Mouse (Mus musculus) heart, embryonic 10.5 days (tissue): ENCODE data around the gene Lin28b. TPM values are rescaled to one million over a fixed set of nuclear protein-coding genes. Genes with fewer than 3 reads are reported as not detected.

Experiments
- DNase-seq: peaks from one replicate; pipeline ENCODE4 v3.0.0-alpha.2; 2017; ENCODE audit warnings: low spot score
- H3K27ac ChIP-seq: fragments of 300-500 bp; sonication (generic); 2 replicates; pipeline ENCODE4 v1.5.1; 2016; ENCODE audit warnings: mild to moderate bottlenecking
- H3K27me3 ChIP-seq: fragments of 300-500 bp; sonication (generic); 2 replicates; pipeline ENCODE4 v1.6.1; 2016; ENCODE audit warnings: mild to moderate bottlenecking; ENCODE audit not compliant: poor library complexity, insufficient read depth, severe bottlenecking
- H3K36me3 ChIP-seq: fragments of 300-500 bp; sonication (generic); 2 replicates; pipeline ENCODE4 v1.6.1; 2016; ENCODE audit warnings: mild to moderate bottlenecking, moderate library complexity
- H3K4me1 ChIP-seq: fragments of 300-500 bp; sonication (generic); 2 replicates; pipeline ENCODE4 v1.6.1; 2016; ENCODE audit warnings: mild to moderate bottlenecking
- H3K4me3 ChIP-seq: fragments of 300-500 bp; sonication (generic); 2 replicates; pipeline ENCODE4 v1.5.1; 2016; ENCODE audit warnings: mild to moderate bottlenecking, moderate library complexity
- H3K9me3 ChIP-seq: fragments of 300-500 bp; sonication (generic); 2 replicates; pipeline ENCODE4 v1.6.1; 2016; ENCODE audit warnings: mild to moderate bottlenecking, moderate library complexity
- WGBS: fragments of 180-500 bp; shearing (Covaris S2); methylation state at CpG from one replicate; pipeline ENCODE4 v1.1.7; 2016; 5-methylcytosine and 5-hydroxymethylcytosine counted together
- polyA plus RNA-seq: library from polyadenylated mRNA; unstranded; fragments of >200 nt; fragmentation: Nextera tagmentation; extraction: Ambion mirVana; gene quantifications from 2 replicates; pipeline ENCODE4 v1.2.1, GENCODE M21; 2016

The Lin28b gene
- polyA plus RNA-seq: 13.2 and 17.6 TPM in 2 replicates

DNA sequence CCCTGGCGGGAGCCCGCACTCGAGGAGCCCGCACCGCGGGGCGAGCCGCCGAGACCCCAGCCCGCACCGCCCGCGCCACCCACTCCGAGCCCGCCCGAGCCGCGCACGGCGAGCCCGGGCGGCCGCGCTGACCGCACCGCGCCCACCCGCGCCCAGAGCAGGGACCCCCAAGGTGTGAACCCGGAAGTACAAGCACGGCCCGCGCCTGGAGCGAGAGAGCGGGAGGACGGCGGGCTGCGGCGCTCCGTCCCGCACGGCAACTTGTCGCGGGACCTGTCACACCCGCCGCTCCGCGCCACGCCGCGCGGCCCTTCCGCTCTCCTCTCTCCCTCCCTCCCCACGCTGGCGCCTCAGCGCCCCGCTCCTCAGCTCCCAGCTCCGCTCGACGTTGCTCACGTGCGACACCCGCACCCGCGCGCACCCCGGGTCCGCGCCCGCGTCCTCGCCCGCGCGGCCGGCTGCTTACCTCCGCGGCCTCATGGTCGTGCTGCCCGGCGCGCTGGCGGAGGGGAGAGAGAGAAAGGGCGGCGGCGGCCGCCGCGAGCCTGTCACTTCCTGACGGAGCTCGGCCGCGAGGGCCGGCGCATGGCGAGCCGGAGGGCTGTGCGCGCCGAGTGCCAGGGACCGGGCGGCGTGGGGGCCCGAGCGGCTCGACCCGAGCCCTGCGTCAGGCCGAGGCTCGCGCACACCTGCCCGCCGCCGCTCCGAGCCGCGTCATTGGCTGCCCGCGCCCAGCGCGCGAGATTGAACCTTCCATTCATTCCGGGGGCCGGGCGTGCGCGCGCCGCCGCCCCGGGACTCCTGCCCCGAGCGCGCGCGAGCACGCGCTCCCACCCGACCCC lies at the start of gene Lin28b:
Gene Lin28b (minus strand): TSS at position 635 of the 842 bp plus-strand sequence.
- Histone ChIP-seq H3K27ac (peak within 1 kb of the TSS; percentile 93), H3K27me3 (no peaks in the 10 kb centered on the region), H3K9me3 (no peaks in the 10 kb centered on the region), H3K4me3 (peak within 1 kb of the TSS; percentile 86), H3K36me3 (no peaks in the 10 kb centered on the region), H3K4me1 (peaks cover 10% of the 10 kb centered on the region; the same call in 1 of the 2 replicates)
- DNase-seq: peak; percentile 78
- WGBS: under 1% methylated on average over 139 of the region's 139 CpGs

DNA sequence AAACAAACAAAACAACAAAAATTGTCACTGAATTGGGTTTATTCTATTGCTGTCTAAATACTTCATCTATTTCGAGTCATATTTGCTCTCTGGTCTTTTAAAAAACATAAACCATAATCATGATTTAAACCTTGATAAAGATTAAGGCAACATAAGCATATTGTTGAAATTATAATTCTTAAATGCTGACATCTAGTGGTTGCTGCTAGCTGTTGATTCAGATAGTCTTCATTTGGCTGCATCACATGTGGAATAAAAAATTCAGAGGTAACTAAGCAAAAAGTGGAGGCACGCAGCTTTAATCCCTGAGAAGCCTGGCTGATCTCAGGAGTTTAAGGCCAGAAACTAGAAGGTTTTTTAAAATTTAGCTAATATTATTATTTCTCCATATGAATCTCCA lies 25.6 kb upstream of the Lin28b start:
- 65% methylated on average over 2 of the region's 2 CpGs for WGBS
- no peak for DNase-seq

GRCm38 (mm10) chr10:45510662-45511061 lies 24.5 kb upstream of the Lin28b start:
- no peaks in the 10 kb centered on the region for H3K27me3 ChIP-seq
- H3K4me3 ChIP-seq: no peak overlapping the region
- WGBS: 77% methylated on average over 3 of the region's 3 CpGs
- H3K36me3 ChIP-seq: no peaks in the 10 kb centered on the region
- no peak overlapping the region for H3K27ac ChIP-seq
- H3K4me1 ChIP-seq: no peaks in the 10 kb centered on the region
- no peaks in the 10 kb centered on the region for H3K9me3 ChIP-seq
- DNase-seq: no peak

More for the DNA sequence above, 25.6 kb upstream of the Lin28b start:
- no peaks in the 10 kb centered on the region for H3K4me1 ChIP-seq
- H3K27me3 ChIP-seq: no peaks in the 10 kb centered on the region
- no peaks in the 10 kb centered on the region for H3K9me3 ChIP-seq
- no peak overlapping the region for H3K27ac ChIP-seq
- H3K36me3 ChIP-seq: no peaks in the 10 kb centered on the region
- H3K4me3 ChIP-seq: no peak overlapping the region

- Histone ChIP-seq H3K9me3 (no peaks in the 10 kb centered on the region), H3K27ac (no peak overlapping the region), H3K36me3 (no peaks in the 10 kb centered on the region), H3K4me1 (no peaks in the 10 kb centered on the region), H3K27me3 (no peaks in the 10 kb centered on the region), H3K4me3 (no peak overlapping the region)
- 68% methylated on average over 1 of the region's 1 CpGs for WGBS
- DNase-seq: no peak
These were observed 14.1 kb upstream of the Lin28b start for GRCm38 (mm10) chr10:45500259-45500658.

- Histone ChIP-seq H3K4me1 (peaks cover 10% of the 10 kb centered on the region; the same call in 1 of the 2 replicates), H3K36me3 (no peaks in the 10 kb centered on the region), H3K27me3 (no peaks in the 10 kb centered on the region), H3K27ac (peak overlapping the region; percentile 93), H3K4me3 (peak overlapping the region; percentile 86), H3K9me3 (no peaks in the 10 kb centered on the region)
- 0% methylated on average over 35 of the region's 40 CpGs for WGBS
- DNase-seq: peak; percentile 79
These were observed 380 bp upstream of the Lin28b start for GRCm38 (mm10) chr10:45486603-45486946.

DNA sequence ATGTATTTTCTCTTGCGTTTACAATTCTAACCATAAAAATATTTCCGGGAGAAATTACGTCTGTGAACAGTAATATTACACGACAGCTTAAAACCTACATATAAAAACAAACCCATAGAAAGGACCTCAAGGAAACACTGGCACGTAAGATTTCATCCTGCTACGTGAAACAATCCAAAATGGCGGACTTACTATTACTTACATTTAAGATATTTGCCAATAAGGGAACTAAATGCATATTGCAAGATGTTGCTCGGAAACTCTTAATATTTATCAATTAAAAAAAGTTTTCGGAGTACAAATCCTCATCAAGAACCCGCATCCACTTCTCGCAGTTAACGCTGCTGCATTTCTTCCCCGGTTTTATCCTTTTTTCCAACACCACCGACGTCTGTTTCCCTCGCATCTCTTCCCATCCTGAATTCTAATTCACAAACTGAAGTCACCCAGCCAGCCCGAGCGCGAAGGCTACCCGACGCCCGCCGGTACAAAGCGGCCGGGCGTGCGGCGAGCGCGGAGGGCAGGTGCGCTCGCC lies 902 bp downstream of the Lin28b start:
- Histone ChIP-seq H3K4me3 (peak overlapping the region; percentile 86), H3K9me3 (no peaks in the 10 kb centered on the region), H3K36me3 (no peaks in the 10 kb centered on the region), H3K27me3 (no peaks in the 10 kb centered on the region), H3K4me1 (peaks cover 10% of the 10 kb centered on the region; the same call in 1 of the 2 replicates), H3K27ac (peak overlapping the region; percentile 93)
- DNase-seq: no peak
- 1% methylated on average over 32 of the region's 32 CpGs for WGBS

- Histone ChIP-seq H3K27ac (no peak overlapping the region), H3K4me3 (no peak overlapping the region), H3K9me3 (no peaks in the 10 kb centered on the region), H3K4me1 (peaks cover 10% of the 10 kb centered on the region; the same call in 1 of the 2 replicates), H3K27me3 (no peaks in the 10 kb centered on the region), H3K36me3 (no peaks in the 10 kb centered on the region)
- DNase-seq: no peak
- 60% methylated on average over 2 of the region's 2 CpGs for WGBS
These were observed 3.0 kb downstream of the Lin28b start for GRCm38 (mm10) chr10:45483210-45483609.

DNA sequence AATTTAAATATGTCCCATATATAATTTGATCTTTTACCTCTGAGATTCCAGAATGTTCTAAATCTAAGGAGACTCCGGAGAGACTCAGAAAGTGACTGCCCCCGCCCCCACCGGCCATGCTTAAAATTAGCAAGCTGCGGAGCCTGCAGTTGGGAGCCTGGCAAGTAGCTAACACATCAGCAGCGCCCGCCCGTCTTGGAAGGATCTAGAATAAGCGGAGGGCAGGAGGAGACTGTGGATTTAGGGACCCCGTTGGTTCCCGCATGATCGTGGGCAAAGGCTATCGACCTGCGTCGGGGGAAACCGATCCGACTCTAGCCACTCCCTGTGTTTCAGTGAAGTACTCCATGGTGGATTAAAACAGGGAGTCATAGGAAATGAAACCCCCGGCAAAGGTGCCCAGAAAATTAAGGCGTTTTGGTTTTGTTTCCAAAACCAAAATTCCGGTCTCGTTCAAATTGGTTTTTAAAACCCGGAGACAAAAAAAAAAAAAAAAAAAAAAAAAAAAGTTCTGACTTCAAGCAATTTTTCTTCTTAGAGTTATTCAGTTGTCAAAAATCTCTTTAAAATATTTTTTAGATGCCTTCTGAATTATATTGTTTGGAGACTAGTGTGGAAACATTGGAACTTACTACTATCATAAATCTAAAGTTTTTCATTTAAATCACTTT lies 12.4 kb downstream of the Lin28b start:
- peak; percentile 81 for DNase-seq
- peak overlapping the region; percentile 65 for H3K4me3 ChIP-seq
- no peaks in the 10 kb centered on the region for H3K27me3 ChIP-seq
- no peaks in the 10 kb centered on the region for H3K9me3 ChIP-seq
- 0% methylated on average over 21 of the region's 21 CpGs for WGBS
- H3K4me1 ChIP-seq: peaks cover 12% of the 10 kb centered on the region
- H3K27ac ChIP-seq: peak overlapping the region; percentile 90
- H3K36me3 ChIP-seq: no peaks in the 10 kb centered on the region

GRCm38 (mm10) chr10:45473143-45473484 lies 13.1 kb downstream of the Lin28b start:
- peaks cover 12% of the 10 kb centered on the region for H3K4me1 ChIP-seq
- H3K27me3 ChIP-seq: no peaks in the 10 kb centered on the region
- H3K27ac ChIP-seq: peak overlapping the region; percentile 90
- 1% methylated on average over 5 of the region's 5 CpGs for WGBS
- H3K36me3 ChIP-seq: no peaks in the 10 kb centered on the region
- H3K9me3 ChIP-seq: no peaks in the 10 kb centered on the region
- DNase-seq: no peak
- peak overlapping the region; percentile 65 for H3K4me3 ChIP-seq

DNA sequence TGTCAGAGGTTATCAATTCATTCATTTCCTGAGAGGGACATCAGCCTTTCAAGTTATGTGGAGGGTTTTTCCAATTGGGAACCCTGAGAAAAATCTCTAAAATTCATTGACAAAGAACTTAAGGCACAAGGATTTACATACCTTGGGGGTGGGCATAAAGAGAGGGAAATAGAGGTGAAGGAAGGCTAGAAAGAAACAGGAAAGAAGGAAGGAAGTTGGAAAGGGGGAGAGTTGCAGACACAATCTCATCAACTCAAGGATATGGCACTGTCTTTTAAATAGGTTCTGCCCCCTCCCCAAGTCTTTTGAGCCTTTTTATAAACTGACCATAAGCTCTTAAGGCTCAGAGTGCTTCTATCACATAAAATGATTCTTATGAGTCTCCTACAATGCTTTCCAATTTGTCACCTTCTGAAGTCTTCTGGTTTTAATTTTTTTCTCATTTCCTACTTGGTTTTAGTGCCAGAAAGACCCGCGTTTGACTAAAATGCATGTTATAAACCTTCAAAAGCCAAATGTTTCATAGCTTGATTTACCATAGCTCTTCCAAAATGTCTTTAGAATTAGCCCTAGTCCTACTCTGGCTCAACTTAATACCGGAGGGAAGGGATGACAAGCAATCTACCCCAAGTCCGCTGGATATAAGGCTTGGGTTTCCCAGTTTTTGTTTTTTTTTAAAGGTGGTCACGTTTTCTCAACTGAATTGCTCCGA lies 13.6 kb downstream of the Lin28b start:
- DNase-seq: no peak
- WGBS: 6% methylated on average over 6 of the region's 6 CpGs
- H3K27me3 ChIP-seq: no peaks in the 10 kb centered on the region
- peaks cover 15% of the 10 kb centered on the region for H3K4me1 ChIP-seq
- no peaks in the 10 kb centered on the region for H3K36me3 ChIP-seq
- H3K27ac ChIP-seq: peak overlapping the region; percentile 90
- peak overlapping the region; percentile 65 for H3K4me3 ChIP-seq
- no peaks in the 10 kb centered on the region for H3K9me3 ChIP-seq

GRCm38 (mm10) chr10:45471321-45471720 lies 14.9 kb downstream of the Lin28b start:
- Histone ChIP-seq H3K9me3 (no peaks in the 10 kb centered on the region), H3K4me3 (peak overlapping the region; percentile 69), H3K27ac (peak overlapping the region; percentile 96), H3K4me1 (peaks cover 15% of the 10 kb centered on the region), H3K27me3 (no peaks in the 10 kb centered on the region), H3K36me3 (no peaks in the 10 kb centered on the region)
- DNase-seq: no peak
- 21% methylated on average over 3 of the region's 3 CpGs for whole genome bisulfite sequencing

GRCm38 (mm10) chr10:45470079-45470739 lies 16.0 kb downstream of the Lin28b start:
- H3K4me3 ChIP-seq: peak overlapping the region; percentile 69
- peak overlapping the region; percentile 96 for H3K27ac ChIP-seq
- DNase-seq: no peak
- H3K27me3 ChIP-seq: no peaks in the 10 kb centered on the region
- no peaks in the 10 kb centered on the region for H3K36me3 ChIP-seq
- WGBS: 3% methylated on average over 13 of the region's 13 CpGs
- no peaks in the 10 kb centered on the region for H3K9me3 ChIP-seq
- peaks cover 15% of the 10 kb centered on the region for H3K4me1 ChIP-seq
